Mouse (Mus musculus) olfactory bulb, adult 2 months (tissue): ENCODE measurements around the gene Gm37419. TPM values are rescaled to one million over a fixed set of nuclear protein-coding genes. Genes with fewer than 3 reads are reported as not detected.

Experiments
- H3K27ac ChIP-seq: fragments of 200-500 bp; 2 replicates; pipeline ENCODE4 v1.5.1; 2012; ENCODE audit warnings: low read depth, low read length; ENCODE audit not compliant: insufficient read depth
- H3K4me1 ChIP-seq: fragments of 200-500 bp; 2 replicates; pipeline ENCODE4 v1.6.1; 2012; ENCODE audit warnings: low read length; ENCODE audit not compliant: control insufficient read depth, insufficient read depth
- H3K4me3 ChIP-seq: fragments of 200-500 bp; 2 replicates; pipeline ENCODE4 v1.5.1; 2012; ENCODE audit warnings: mild to moderate bottlenecking, low read depth, low read length, moderate library complexity; ENCODE audit not compliant: insufficient read depth
- CTCF ChIP-seq: fragments of 200-500 bp; IDR thresholded peaks from 2 replicates; pipeline ENCODE4 v1.5.1; 2012; ENCODE audit warnings: low read depth, mild to moderate bottlenecking, low read length, moderate library complexity; ENCODE audit not compliant: insufficient read depth
- POLR2A ChIP-seq: fragments of 200-500 bp; IDR thresholded peaks from 2 replicates; pipeline ENCODE4 v1.6.1; 2012; ENCODE audit warnings: mild to moderate bottlenecking, low read depth, low read length, moderate library complexity; ENCODE audit not compliant: insufficient read depth
- WGBS: fragments of 180-500 bp; shearing (Covaris S2); methylation state at CpG from one replicate; pipeline ENCODE4 v1.1.7; 2018; 5-methylcytosine and 5-hydroxymethylcytosine counted together
- polyA plus RNA-seq: library from polyadenylated mRNA; stranded (reverse); fragments of >200 nt; gene quantifications from 2 replicates; pipeline ENCODE4 v1.2.4, GENCODE M21; 2012; ENCODE audit warnings: low replicate concordance; ENCODE audit not compliant: missing spikeins, insufficient read depth, insufficient read length

Gm37419 gene
- polyA plus RNA-seq, 1 experiment: not detected

DNA sequence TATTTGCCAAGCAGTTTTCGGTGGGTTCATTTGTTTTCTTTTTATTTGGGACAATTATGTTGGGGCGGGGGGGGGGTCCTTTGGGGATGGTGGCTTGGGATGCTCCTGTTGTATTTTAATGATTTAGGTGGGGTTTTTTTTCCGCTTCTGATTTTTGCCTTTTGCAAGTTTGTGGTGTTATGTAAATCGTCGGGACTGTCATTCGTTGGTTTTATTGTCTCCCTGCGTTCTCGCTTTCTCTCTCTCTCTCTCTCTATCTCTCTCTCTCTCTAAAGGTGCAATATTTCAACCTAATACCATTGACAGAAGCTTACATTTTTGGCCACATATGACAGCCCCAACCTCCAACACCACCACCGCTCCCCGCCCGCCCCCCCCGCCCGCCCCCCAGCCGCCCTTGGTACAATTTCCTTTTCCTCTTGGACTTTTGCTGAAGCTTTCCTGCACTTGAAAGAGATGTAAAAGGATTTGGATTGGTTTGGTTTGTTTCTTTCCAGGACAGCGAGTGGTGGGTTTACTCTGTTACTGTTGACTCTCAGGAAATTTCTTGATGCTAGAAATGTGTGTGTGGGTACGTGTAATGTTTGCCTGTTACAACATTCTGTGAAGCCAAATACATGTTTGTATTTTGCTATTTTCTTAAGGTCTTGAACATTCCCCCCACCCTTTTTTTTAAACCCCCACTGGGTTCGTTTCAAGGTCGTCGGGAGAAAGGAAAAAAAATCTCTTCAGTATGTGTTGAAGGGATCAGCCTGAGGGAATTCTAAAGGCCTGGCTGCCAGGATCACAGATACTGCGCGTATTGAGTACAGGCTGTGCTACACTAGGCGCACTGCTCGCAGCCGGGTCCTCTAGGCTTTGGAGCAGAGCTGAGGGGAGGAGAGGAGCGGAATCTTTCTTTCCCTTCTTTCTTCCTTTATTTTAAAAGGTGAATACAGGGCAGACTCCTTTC, 1.2 kb downstream of the Gm37419 start:
- H3K4me3 ChIP-seq: peak overlapping the region; percentile 92
- H3K4me1 ChIP-seq: peaks cover 15% of the 10 kb centered on the region
- TF ChIP-seq POLR2A (no peak), CTCF (no peak)
- WGBS: 8% methylated on average over 25 of the region's 25 CpGs
- H3K27ac ChIP-seq: peak overlapping the region; percentile 100

DNA sequence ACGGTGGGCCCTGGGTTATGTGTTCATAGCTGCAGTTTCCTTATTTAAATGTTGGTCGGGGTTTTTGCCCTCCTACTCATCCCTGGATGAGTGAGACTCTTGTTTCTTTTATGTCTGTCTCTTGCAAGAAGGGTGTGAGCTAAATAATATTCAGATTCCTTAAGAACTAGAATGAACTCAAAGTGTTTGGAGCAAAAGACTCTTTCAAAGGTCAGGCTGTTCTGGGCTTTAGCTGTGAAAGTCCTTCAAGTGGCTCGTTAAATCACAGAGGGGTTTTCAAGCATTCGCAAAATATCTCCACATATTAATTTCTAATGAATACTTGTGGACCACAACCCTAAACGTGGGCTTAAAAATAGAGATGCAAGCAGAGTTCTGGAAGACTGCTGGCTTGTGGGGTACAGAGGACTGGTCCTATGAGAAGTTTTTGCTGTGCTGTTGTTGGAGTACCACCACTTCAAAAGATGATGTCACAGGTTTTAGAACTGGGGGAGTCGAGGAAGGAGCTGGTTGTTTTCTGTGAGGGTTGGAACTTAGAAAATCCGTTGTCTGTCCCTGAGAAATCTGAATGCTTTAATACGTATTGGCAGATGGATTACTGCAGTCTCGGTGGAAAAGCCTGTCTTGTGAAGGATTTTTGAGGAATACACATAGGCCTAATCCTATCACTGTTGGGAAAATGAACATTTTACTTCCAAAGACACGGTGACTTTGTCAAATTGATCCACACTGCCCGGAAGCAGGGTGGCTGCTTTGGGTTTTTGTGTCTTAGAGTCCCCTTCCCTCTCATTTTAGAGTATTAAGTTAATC, 2.1 kb downstream of the Gm37419 start:
- WGBS: 44% methylated on average over 11 of the region's 11 CpGs
- TF ChIP-seq CTCF (no peak), POLR2A (no peak)
- peak overlapping the region; percentile 46 for H3K4me3 ChIP-seq
- H3K4me1 ChIP-seq: peaks cover 11% of the 10 kb centered on the region
- H3K27ac ChIP-seq: peak overlapping the region; percentile 90

GRCm38 (mm10) chr16:23991170-23991569, 2.9 kb downstream of the Gm37419 start:
- no peak overlapping the region for H3K27ac ChIP-seq
- TF ChIP-seq POLR2A (no peak), CTCF (peak; percentile 66)
- 10% methylated on average over 4 of the region's 4 CpGs for WGBS
- H3K4me1 ChIP-seq: peaks cover 11% of the 10 kb centered on the region
- no peak overlapping the region for H3K4me3 ChIP-seq

DNA sequence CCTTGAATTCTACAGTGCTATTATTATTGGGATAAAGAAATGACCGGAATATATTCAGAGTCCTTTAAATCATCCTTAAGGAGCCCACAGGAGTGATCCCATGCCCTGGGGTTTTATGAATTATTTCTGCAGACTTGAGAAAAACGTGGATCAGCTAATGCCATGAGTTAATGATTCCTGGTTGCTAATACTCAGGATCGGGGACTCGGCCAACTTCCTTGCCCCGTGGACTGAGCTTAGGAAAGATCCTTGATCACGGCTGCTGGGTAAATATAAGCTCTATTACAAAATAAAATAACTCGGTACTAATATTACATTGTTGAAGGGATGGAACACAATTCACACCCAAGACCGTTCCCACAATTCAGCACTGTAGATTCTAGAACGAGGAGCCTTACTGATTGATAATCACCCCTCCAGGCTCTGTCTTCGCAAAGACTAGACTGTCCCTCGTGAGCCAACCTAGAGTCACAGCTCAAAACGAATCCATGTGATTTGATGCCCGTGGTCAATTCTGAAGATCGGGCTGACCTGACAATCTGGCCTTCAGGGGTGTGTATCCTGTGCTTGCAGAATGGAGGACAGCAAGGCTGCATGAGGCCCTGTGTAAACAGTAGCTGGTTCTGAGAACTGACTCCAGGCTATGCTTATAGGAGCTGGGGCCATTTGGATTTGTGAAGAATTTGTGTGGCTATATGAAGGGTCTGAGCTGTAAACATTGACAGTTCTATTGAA, 3.7 kb downstream of the Gm37419 start:
- H3K4me3 ChIP-seq: no peak overlapping the region
- peaks cover 9% of the 10 kb centered on the region for H3K4me1 ChIP-seq
- H3K27ac ChIP-seq: no peak overlapping the region
- no peak for TF ChIP-seq CTCF
- no peak for TF ChIP-seq POLR2A
- 92% methylated on average over 14 of the region's 14 CpGs for WGBS

DNA sequence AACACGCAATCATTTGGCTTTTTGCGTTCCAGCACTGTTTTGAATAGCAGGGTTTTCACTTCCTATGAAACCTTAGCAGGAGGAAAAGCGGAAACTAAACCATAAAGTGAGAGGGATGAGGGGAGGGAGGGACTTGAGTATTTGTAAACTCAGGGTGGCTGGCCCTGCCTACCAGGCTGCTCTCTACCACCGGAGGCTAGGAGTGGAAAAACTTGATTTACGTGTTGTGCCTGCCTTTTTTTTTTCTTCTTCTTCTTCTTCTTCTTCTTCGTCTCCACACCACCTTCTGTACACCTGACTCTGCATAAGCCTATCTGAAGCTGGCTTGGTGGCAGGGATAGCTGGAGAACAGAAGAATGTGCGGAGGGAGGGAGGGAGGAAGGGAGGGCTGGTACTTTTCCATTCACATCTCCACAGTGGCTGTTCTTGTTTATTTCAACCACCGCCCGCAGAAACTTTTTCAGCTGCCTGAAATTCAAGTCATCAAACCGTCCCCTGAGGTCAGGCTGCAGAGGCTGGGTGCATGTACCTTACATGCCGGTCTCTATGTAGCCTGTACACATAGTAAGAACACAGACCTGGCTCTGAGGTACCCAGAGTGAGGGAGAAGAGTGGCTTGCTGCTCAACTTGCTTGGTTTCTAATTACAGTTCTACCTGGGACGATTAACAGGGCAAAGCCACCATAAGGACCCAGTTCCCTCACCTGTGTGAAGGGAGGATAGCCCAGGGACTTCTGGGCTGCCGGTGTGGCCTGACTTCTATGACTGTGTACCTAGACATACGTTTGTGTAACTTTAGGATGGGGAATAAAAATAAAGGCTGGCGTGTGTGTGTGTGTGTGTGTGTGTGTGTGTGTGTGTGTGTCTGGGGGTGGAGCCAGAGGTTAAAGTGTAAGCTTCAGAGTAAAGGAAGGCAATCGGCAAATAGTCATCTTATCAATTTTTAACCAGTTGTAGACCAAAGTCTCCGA, 5.4 kb downstream of the Gm37419 start:
- 67% methylated on average over 17 of the region's 17 CpGs for WGBS
- no peak overlapping the region for H3K27ac ChIP-seq
- TF ChIP-seq CTCF: no peak
- TF ChIP-seq POLR2A: no peak

GRCm38 (mm10) chr16:23996342-23996741, 8.1 kb downstream of the Gm37419 start:
- Histone ChIP-seq H3K4me3 (no peak overlapping the region), H3K4me1 (0 out of 2 replicates have a peak, but pooled peaks cover 5% of the 10 kb centered on the region), H3K27ac (no peak overlapping the region)
- WGBS: 95% methylated on average over 7 of the region's 7 CpGs
- TF ChIP-seq POLR2A: no peak
- no peak for TF ChIP-seq CTCF

More for the DNA sequence above, 5.4 kb downstream of the Gm37419 start:
- Histone ChIP-seq H3K4me3 (no peak overlapping the region), H3K4me1 (peaks cover 8% of the 10 kb centered on the region)

DNA sequence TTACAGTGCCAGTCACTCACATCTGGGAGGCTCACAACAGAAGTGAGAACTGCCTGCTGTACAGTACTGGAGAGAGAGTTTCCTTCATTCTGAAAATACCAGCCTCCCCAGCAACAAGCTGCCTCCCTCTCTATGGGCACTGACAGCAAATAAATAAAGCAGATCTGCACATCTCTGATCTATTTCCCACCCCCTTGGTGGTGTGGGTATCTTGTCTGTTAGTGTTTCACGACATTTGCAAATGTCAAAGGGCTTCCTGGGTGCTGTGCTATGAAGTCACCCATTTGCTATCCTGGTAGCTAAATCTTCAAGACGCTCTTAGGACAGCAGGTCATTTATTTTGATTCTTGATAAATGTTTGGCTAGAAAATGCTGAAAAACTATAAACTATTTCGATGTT, 8.9 kb downstream of the Gm37419 start:
- no peak overlapping the region for H3K27ac ChIP-seq
- no peak for TF ChIP-seq POLR2A
- TF ChIP-seq CTCF: no peak
- no peak overlapping the region for H3K4me3 ChIP-seq
- 92% methylated on average over 3 of the region's 3 CpGs for WGBS
- 0 out of 2 replicates have a peak, but pooled peaks cover 5% of the 10 kb centered on the region for H3K4me1 ChIP-seq
